Mouse (Mus musculus) forebrain, embryonic 15.5 days (tissue): ENCODE data around the gene Sec23b. TPM values are rescaled to one million over a fixed set of nuclear protein-coding genes. Genes with fewer than 3 reads are reported as not detected.

Experiments
- microRNA-seq: library from miRNA; unstranded; fragments of <30 nt; microRNA quantifications from one replicate; pipeline ENCODE4, GENCODE M21; 2016
- polyA plus RNA-seq: library from polyadenylated mRNA; unstranded; fragments of >200 nt; fragmentation: Nextera tagmentation; extraction: Ambion mirVana; gene quantifications from 2 replicates; pipeline ENCODE4 v1.2.1, GENCODE M21; 2015

Sec23b gene
- polyA plus RNA-seq, 1 experiment from 2014 or later = 69.9 TPM

Small RNA genes within 50 kb of the gene (microRNA-seq; reads per million reads assigned to microRNA genes)
- not detected for gene Gm24823

Other genes starting within 250 kb of the Sec23b start
- gene Ovol2, start 224.1 kb upstream of the Sec23b start, polyA plus RNA-seq = not detected in 2 replicates
- 28.3 and 28.6 TPM in 2 replicates for gene Kat14, start 187.2 kb upstream of the Sec23b start, polyA plus RNA-seq
- 1.6 TPM in 1 of 2 replicates, not detected in the other for gene Pet117, start 187.2 kb upstream of the Sec23b start, polyA plus RNA-seq
- 4.5 and 5.2 TPM in 2 replicates for gene Dzank1, start 28.8 kb upstream of the Sec23b start, polyA plus RNA-seq
- gene Polr3f, start 28.5 kb upstream of the Sec23b start, polyA plus RNA-seq = 30.5 and 31.7 TPM in 2 replicates
- 58.9 and 59.3 TPM in 2 replicates for gene Rbbp9, start 5.4 kb upstream of the Sec23b start, polyA plus RNA-seq
- 53.5 and 56.9 TPM in 2 replicates for gene Smim26, start 37.8 kb downstream of the Sec23b start, polyA plus RNA-seq
- gene Dtd1, start 43.7 kb downstream of the Sec23b start, polyA plus RNA-seq = 63.4 and 67.8 TPM in 2 replicates